Mouse (Mus musculus) cortical plate, adult 2 months (tissue): ENCODE measurements around the gene Tpd52l2.
"Not testable (repeated sequence)": the region's sequence is repeated elsewhere in the genome, so short reads cannot be mapped to it uniquely, and the experiment has no call there.

Experiments
- CTCF ChIP-seq: fragments of 200-500 bp; IDR thresholded peaks from 2 replicates; pipeline ENCODE4 v1.5.1; 2011; ENCODE audit warnings: mild to moderate bottlenecking, control low read depth, low read length; ENCODE audit not compliant: insufficient read depth; ENCODE audit errors: extremely low read depth
- POLR2A ChIP-seq: fragments of 200-500 bp; IDR thresholded peaks from 2 replicates; pipeline ENCODE4 v1.6.1; 2011; ENCODE audit warnings: mild to moderate bottlenecking, low read length, control low read depth; ENCODE audit not compliant: insufficient read depth; ENCODE audit errors: extremely low read depth

- TF ChIP-seq CTCF, POLR2A: not testable (repeated sequence)
These were observed 1.1 kb upstream of the Tpd52l2 start for GRCm38 (mm10) chr2:181495845-181496244.
